Mouse (Mus musculus) heart, embryonic 14.5 days (tissue): ENCODE data around the gene Smim4. TPM values are rescaled to one million over a fixed set of nuclear protein-coding genes. Genes with fewer than 3 reads are reported as not detected.

ENCODE experiments used
- polyA plus RNA-seq: library from polyadenylated mRNA; unstranded; fragments of >200 nt; fragmentation: Nextera tagmentation; extraction: Ambion mirVana; gene quantifications from 2 replicates; pipeline ENCODE4 v1.2.1, GENCODE M21; 2014

Gene Smim4
- polyA plus RNA-seq, 1 experiment from 2014 or later: 98.2 TPM

Other genes with a start within 250 kb of the Smim4 start
- gene Mustn1, start 249.8 kb downstream of the Smim4 start, polyA plus RNA-seq: 3.3 and 4.3 TPM in 2 replicates
- gene Itih4, start 242.5 kb downstream of the Smim4 start, polyA plus RNA-seq: 0.27 and 0.53 TPM in 2 replicates
- gene Itih3, start 205.2 kb downstream of the Smim4 start, polyA plus RNA-seq: 1.5 and 2.2 TPM in 2 replicates
- gene Itih1, start 185.7 kb downstream of the Smim4 start, polyA plus RNA-seq: not detected in 2 replicates
- 5.4 and 5.5 TPM in 2 replicates for gene Nek4, start 177.6 kb downstream of the Smim4 start, polyA plus RNA-seq
- gene Glt8d1, start 127.6 kb downstream of the Smim4 start, polyA plus RNA-seq: 48.1 and 60.3 TPM in 2 replicates
- 382 and 395 TPM in 2 replicates for gene Spcs1, start 127.3 kb downstream of the Smim4 start, polyA plus RNA-seq
- gene Pbrm1, start 109.8 kb downstream of the Smim4 start, polyA plus RNA-seq: 75.1 and 89.0 TPM in 2 replicates
- gene Gnl3, start 109.8 kb downstream of the Smim4 start, polyA plus RNA-seq: 49.3 and 51.4 TPM in 2 replicates
- gene Nt5dc2, start 2.1 kb upstream of the Smim4 start, polyA plus RNA-seq: 329 and 341 TPM in 2 replicates
- 56.0 and 66.8 TPM in 2 replicates for gene Stab1, start 39.7 kb upstream of the Smim4 start, polyA plus RNA-seq
- gene Tnnc1, start 79.4 kb upstream of the Smim4 start, polyA plus RNA-seq: 5,119 and 5,195 TPM in 2 replicates
- gene Nisch, start 88.0 kb upstream of the Smim4 start, polyA plus RNA-seq: 308 and 317 TPM in 2 replicates
- gene Sema3g, start 88.9 kb upstream of the Smim4 start, polyA plus RNA-seq: 0.23 and 0.26 TPM in 2 replicates
- 9.4 and 9.6 TPM in 2 replicates for gene Phf7, start 122.4 kb upstream of the Smim4 start, polyA plus RNA-seq
- gene Bap1, start 122.5 kb upstream of the Smim4 start, polyA plus RNA-seq: 47.6 TPM in 2 replicates
- 0.86 and 0.93 TPM in 2 replicates for gene Dnah1, start 194.9 kb upstream of the Smim4 start, polyA plus RNA-seq
- gene Capn7, start 207.7 kb upstream of the Smim4 start, polyA plus RNA-seq: 44.9 and 45.9 TPM in 2 replicates